Mouse (Mus musculus) forebrain, embryonic 14.5 days (tissue): Measurements from ENCODE around the gene Evc2. TPM values are rescaled to one million over a fixed set of nuclear protein-coding genes. Genes with fewer than 3 reads are reported as not detected.

Experiments
- ATAC-seq: fragments of 200-750 bp; cut with Nextera tagmentation; 2 replicates; pipeline ENCODE4 v1.8.0; 2017; ENCODE audit warnings: mild to moderate bottlenecking, moderate library complexity
- DNase-seq: peaks from one replicate; pipeline ENCODE4 v3.0.0-alpha.2; 2015; ENCODE audit warnings: low spot score
- H3K27ac ChIP-seq: fragments of 300-500 bp; sonication (generic); 2 replicates; pipeline ENCODE4 v1.5.1; 2014; ENCODE audit warnings: low read depth, mild to moderate bottlenecking, control low read depth, low read length, moderate library complexity
- H3K27me3 ChIP-seq: fragments of 300-500 bp; sonication (generic); replicated peaks from 2 replicates; pipeline ENCODE4 v1.6.1; 2014; ENCODE audit warnings: low read length, control low read depth, mixed read lengths; ENCODE audit not compliant: control insufficient read depth, insufficient read depth
- H3K36me3 ChIP-seq: fragments of 300-500 bp; sonication (generic); 2 replicates; pipeline ENCODE4 v1.6.1; 2014; ENCODE audit warnings: low read length, control low read depth; ENCODE audit not compliant: control insufficient read depth, insufficient read depth
- H3K4me1 ChIP-seq: fragments of 300-500 bp; sonication (generic); 2 replicates; pipeline ENCODE4 v1.6.1; 2014; ENCODE audit warnings: antibody characterized with exemption, low read length, control low read depth; ENCODE audit not compliant: control insufficient read depth, insufficient read depth
- H3K4me2 ChIP-seq: fragments of 300-500 bp; sonication (generic); 2 replicates; pipeline ENCODE4 v1.6.1; 2014; ENCODE audit warnings: mild to moderate bottlenecking, control low read depth, low read length
- H3K4me3 ChIP-seq: fragments of 300-500 bp; sonication (generic); 2 replicates; pipeline ENCODE4 v1.5.1; 2014; ENCODE audit warnings: low read depth, low read length, control low read depth
- H3K9ac ChIP-seq: fragments of 300-500 bp; sonication (generic); 2 replicates; pipeline ENCODE4 v1.6.1; 2014; ENCODE audit warnings: mild to moderate bottlenecking, low read length, control low read depth, moderate library complexity
- H3K9me3 ChIP-seq: fragments of 300-500 bp; sonication (generic); replicated peaks from 2 replicates; pipeline ENCODE4 v1.6.1; 2016; ENCODE audit warnings: low read length, control low read depth, mixed read lengths; ENCODE audit not compliant: control insufficient read depth
- WGBS: fragments of 180-500 bp; shearing (Covaris S2); extraction: QIAGEN DNeasy Blood & Tissue Kit; methylation state at CpG from one replicate; pipeline ENCODE4 v1.1.7; 2014; 5-methylcytosine and 5-hydroxymethylcytosine counted together
- polyA plus RNA-seq: library from polyadenylated mRNA; unstranded; fragments of >200 nt; fragmentation: Nextera tagmentation; extraction: Ambion mirVana; gene quantifications from 2 replicates; pipeline ENCODE4 v1.2.1, GENCODE M21; 2014

The Evc2 gene
- polyA plus RNA-seq, 1 experiment from 2014 or later = 4.0 TPM

- Histone ChIP-seq H3K36me3 (no peaks in the 10 kb centered on the region), H3K9ac (no peak overlapping the region), H3K4me1 (no peaks in the 10 kb centered on the region), H3K4me2 (no peak overlapping the region), H3K27me3 (no peaks in the 10 kb centered on the region), H3K4me3 (no peak overlapping the region), H3K9me3 (no peaks in the 10 kb centered on the region), H3K27ac (no peak overlapping the region)
- no peak for ATAC-seq
- 72% methylated on average over 2 of the region's 2 CpGs for WGBS
- no peak for DNase-seq
These were observed 104.5 kb downstream of the Evc2 start for GRCm38 (mm10) chr5:37442767-37443166.

DNA sequence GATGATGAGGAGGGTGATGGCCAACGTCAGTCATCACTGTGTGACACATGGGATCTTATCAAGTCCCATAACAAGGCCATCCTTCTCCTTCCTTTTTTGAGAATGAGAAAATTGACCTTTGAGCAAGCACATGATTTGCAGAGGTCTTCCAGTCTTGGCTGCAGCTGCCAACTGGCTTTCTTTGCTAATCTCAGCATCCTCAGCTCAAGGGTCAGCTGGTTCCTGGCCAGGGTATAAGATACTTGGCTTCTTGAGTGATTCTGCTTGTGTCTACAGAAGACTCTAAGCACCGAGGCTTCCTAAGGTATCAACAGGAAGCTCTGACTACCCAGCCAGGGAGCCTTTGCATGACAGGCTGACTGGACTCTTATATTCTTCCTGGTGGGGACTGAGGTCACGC, 109.2 kb downstream of the Evc2 start:
- Histone ChIP-seq H3K4me3 (no peak overlapping the region), H3K9me3 (no peaks in the 10 kb centered on the region), H3K27ac (no peak overlapping the region), H3K9ac (no peak overlapping the region), H3K4me1 (no peaks in the 10 kb centered on the region), H3K4me2 (no peak overlapping the region), H3K36me3 (no peaks in the 10 kb centered on the region), H3K27me3 (no peaks in the 10 kb centered on the region)
- WGBS = 87% methylated on average over 3 of the region's 3 CpGs
- ATAC-seq (no peak), DNase-seq (no peak)

GRCm38 (mm10) chr5:37456590-37456989, 118.3 kb downstream of the Evc2 start:
- Histone ChIP-seq H3K27ac (no peak overlapping the region), H3K27me3 (no peaks in the 10 kb centered on the region), H3K36me3 (no peaks in the 10 kb centered on the region), H3K9ac (no peak overlapping the region), H3K4me2 (no peak overlapping the region), H3K9me3 (no peaks in the 10 kb centered on the region), H3K4me1 (no peaks in the 10 kb centered on the region), H3K4me3 (no peak overlapping the region)
- 71% methylated on average over 2 of the region's 2 CpGs for WGBS
- DNase-seq (no peak), ATAC-seq (no peak)

GRCm38 (mm10) chr5:37457191-37457590, 118.9 kb downstream of the Evc2 start:
- ATAC-seq (no peak), DNase-seq (no peak)
- Histone ChIP-seq H3K9me3 (no peaks in the 10 kb centered on the region), H3K27ac (no peak overlapping the region), H3K4me2 (no peak overlapping the region), H3K9ac (no peak overlapping the region), H3K27me3 (no peaks in the 10 kb centered on the region), H3K4me3 (no peak overlapping the region), H3K36me3 (no peaks in the 10 kb centered on the region), H3K4me1 (no peaks in the 10 kb centered on the region)
- WGBS = 87% methylated on average over 5 of the region's 5 CpGs

- H3K9me3 ChIP-seq = no peaks in the 10 kb centered on the region
- no peak for ATAC-seq
- 86% methylated on average over 2 of the region's 2 CpGs for WGBS
These were observed 119.5 kb downstream of the Evc2 start for GRCm38 (mm10) chr5:37457831-37458230.

GRCm38 (mm10) chr5:37458236-37458635, 119.9 kb downstream of the Evc2 start:
- H3K9me3 ChIP-seq = no peaks in the 10 kb centered on the region
- no peaks in the 10 kb centered on the region for H3K4me1 ChIP-seq
- WGBS = 75% methylated on average over 2 of the region's 2 CpGs
- no peak for ATAC-seq
- H3K9ac ChIP-seq = no peak overlapping the region
- no peaks in the 10 kb centered on the region for H3K27me3 ChIP-seq
- H3K4me2 ChIP-seq = no peak overlapping the region
- H3K4me3 ChIP-seq = no peak overlapping the region
- H3K27ac ChIP-seq = no peak overlapping the region
- no peak for DNase-seq
- no peaks in the 10 kb centered on the region for H3K36me3 ChIP-seq

More at GRCm38 (mm10) chr5:37457831-37458230, 119.5 kb downstream of the Evc2 start:
- H3K27ac ChIP-seq = no peak overlapping the region
- H3K9ac ChIP-seq = no peak overlapping the region
- no peak overlapping the region for H3K4me2 ChIP-seq
- H3K4me3 ChIP-seq = no peak overlapping the region
- no peak for DNase-seq
- no peaks in the 10 kb centered on the region for H3K4me1 ChIP-seq
- no peaks in the 10 kb centered on the region for H3K27me3 ChIP-seq
- no peaks in the 10 kb centered on the region for H3K36me3 ChIP-seq

GRCm38 (mm10) chr5:37465461-37465860, 127.2 kb downstream of the Evc2 start:
- DNase-seq = peak; percentile 29
- no peak for ATAC-seq
- Histone ChIP-seq H3K4me2 (no peak overlapping the region), H3K9me3 (no peaks in the 10 kb centered on the region), H3K4me1 (no peaks in the 10 kb centered on the region), H3K27me3 (no peaks in the 10 kb centered on the region), H3K9ac (no peak overlapping the region), H3K27ac (no peak overlapping the region), H3K36me3 (no peaks in the 10 kb centered on the region), H3K4me3 (no peak overlapping the region)
- WGBS = 80% methylated on average over 10 of the region's 10 CpGs

DNA sequence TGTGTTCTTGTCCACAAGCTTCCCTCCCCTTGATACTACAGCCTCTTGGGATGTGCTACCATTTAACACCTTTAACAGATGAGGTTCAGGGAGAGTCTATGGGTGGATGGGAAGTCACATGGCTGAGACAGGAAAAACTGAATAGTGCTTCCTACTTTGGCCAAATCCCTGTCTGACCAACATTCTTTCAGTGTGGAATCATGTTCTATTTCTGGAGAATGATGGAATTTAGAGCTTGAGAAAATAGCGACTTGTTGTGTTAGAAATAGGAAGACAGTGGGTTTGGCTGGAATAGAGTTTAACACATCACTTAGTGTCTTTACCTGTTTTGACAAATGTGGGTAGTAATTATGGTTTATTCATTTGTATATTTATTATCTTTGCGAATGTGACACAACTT, 129.3 kb downstream of the Evc2 start:
- Histone ChIP-seq H3K27me3 (no peaks in the 10 kb centered on the region), H3K27ac (no peak overlapping the region)

DNA sequence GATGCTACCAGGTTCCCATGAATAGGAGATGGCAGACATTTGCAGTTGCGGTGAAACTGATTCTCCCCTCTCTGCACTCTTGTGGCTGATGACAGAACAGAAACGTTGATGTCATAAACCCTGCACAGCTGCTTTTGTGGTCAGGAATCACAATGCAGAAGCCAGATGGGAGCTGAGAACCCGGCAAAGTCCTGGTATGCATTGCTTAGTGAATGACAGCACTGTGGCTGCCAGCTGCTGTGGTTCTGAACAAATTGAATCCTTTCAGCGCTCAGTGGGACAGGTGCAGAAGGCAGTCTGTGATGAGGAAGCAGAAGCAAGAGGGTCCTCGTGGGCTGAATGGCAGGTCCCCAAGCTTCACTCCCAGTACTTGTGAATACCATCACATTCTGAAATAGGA, 130.7 kb downstream of the Evc2 start:
- no peaks in the 10 kb centered on the region for H3K9me3 ChIP-seq
- no peaks in the 10 kb centered on the region for H3K36me3 ChIP-seq
- no peak overlapping the region for H3K4me2 ChIP-seq
- H3K4me3 ChIP-seq = no peak overlapping the region
- H3K9ac ChIP-seq = no peak overlapping the region
- H3K27me3 ChIP-seq = no peaks in the 10 kb centered on the region
- no peak overlapping the region for H3K27ac ChIP-seq
- no peaks in the 10 kb centered on the region for H3K4me1 ChIP-seq
- 69% methylated on average over 5 of the region's 5 CpGs for WGBS
- DNase-seq = no peak
- ATAC-seq = no peak

More for the DNA sequence above, 129.3 kb downstream of the Evc2 start:
- Histone ChIP-seq H3K4me1 (no peaks in the 10 kb centered on the region), H3K4me3 (no peak overlapping the region), H3K4me2 (no peak overlapping the region), H3K36me3 (no peaks in the 10 kb centered on the region), H3K9ac (no peak overlapping the region), H3K9me3 (no peaks in the 10 kb centered on the region)
- no peak for ATAC-seq
- no peak for DNase-seq
- 90% methylated on average over 2 of the region's 2 CpGs for WGBS
